Mouse (Mus musculus) liver, postnatal 0 days (tissue): ENCODE results near the gene C2cd2.
A peak's percentile ranks its signal among the peaks of the same experiment; 100 is the strongest.

Source experiments
- CTCF ChIP-seq: sonication (generic); IDR thresholded peaks from 2 replicates; pipeline ENCODE4 v1.5.1; 2016; ENCODE audit warnings: antibody characterized with exemption, low read depth
- EP300 ChIP-seq: IDR thresholded peaks from 2 replicates; pipeline ENCODE4 v1.6.1; 2016; ENCODE audit warnings: antibody characterized with exemption, low read depth, mild to moderate bottlenecking

- TF ChIP-seq CTCF (peak; percentile 38), EP300 (no peak)
Observed at GRCm38 (mm10) chr16:97991517-97991916, 29.1 kb upstream of the C2cd2 start.
